Mouse (Mus musculus): ENCODE data around the gene Fam83g. TPM values are rescaled to one million over a fixed set of nuclear protein-coding genes. Genes with fewer than 3 reads are reported as not detected.

Gene Fam83g
- total and polyA plus RNA-seq, 2 experiments: 1.0 to 1.4 TPM

GRCm38 (mm10) chr11:61717990-61718389 is 34.1 kb downstream of the Fam83g start:
- H3K27me3 ChIP-seq (ENCODE audit: control insufficient read depth, insufficient read depth, low read length): no peaks in the 10 kb centered on the region
- no peak overlapping the region for H3K27ac ChIP-seq (replicated peaks; ENCODE audit: insufficient read depth, low read depth, low read length)
- H3K4me3 ChIP-seq (ENCODE audit: insufficient read depth, low read depth, low read length): no peak overlapping the region
- no peak overlapping the region for H3K9ac ChIP-seq (ENCODE audit: low read depth, low read length)
- H3K4me1 ChIP-seq (ENCODE audit: control insufficient read depth, insufficient read depth, low read length): no peaks in the 10 kb centered on the region
- TF ChIP-seq CTCF (IDR thresholded peaks at IDR 0.05; ENCODE audit: low read depth, low read length) (no peak), POLR2A (IDR thresholded peaks at IDR 0.05; ENCODE audit: extremely low read depth, insufficient read depth, low read length) (no peak)
- no peaks in the 10 kb centered on the region for H3K36me3 ChIP-seq (ENCODE audit: control insufficient read depth, insufficient read depth, low read length)
- no peak for DNase-seq (ENCODE audit: extremely low read depth, low read depth, low spot score)
- 84% methylated on average over 5 of the region's 5 CpGs for WGBS
- no peaks in the 10 kb centered on the region for H3K79me2 ChIP-seq (ENCODE audit: control insufficient read depth, insufficient read depth, low read length)

- no peaks in the 10 kb centered on the region for H3K79me2 ChIP-seq (ENCODE audit: control insufficient read depth, insufficient read depth, low read length)
- 80% methylated on average over 3 of the region's 3 CpGs for WGBS
- TF ChIP-seq POLR2A (IDR thresholded peaks at IDR 0.05; ENCODE audit: extremely low read depth, insufficient read depth, low read length) (no peak), CTCF (IDR thresholded peaks at IDR 0.05; ENCODE audit: low read depth, low read length) (no peak)
- H3K27ac ChIP-seq (replicated peaks; ENCODE audit: insufficient read depth, low read depth, low read length): no peak overlapping the region
- no peak overlapping the region for H3K9ac ChIP-seq (ENCODE audit: low read depth, low read length)
- H3K4me3 ChIP-seq (ENCODE audit: insufficient read depth, low read depth, low read length): no peak overlapping the region
- no peaks in the 10 kb centered on the region for H3K4me1 ChIP-seq (ENCODE audit: control insufficient read depth, insufficient read depth, low read length)
- no peaks in the 10 kb centered on the region for H3K36me3 ChIP-seq (ENCODE audit: control insufficient read depth, insufficient read depth, low read length)
- no peaks in the 10 kb centered on the region for H3K27me3 ChIP-seq (ENCODE audit: control insufficient read depth, insufficient read depth, low read length)
- DNase-seq (ENCODE audit: extremely low read depth, low read depth, low spot score): no peak
These were observed 35.5 kb downstream of the Fam83g start for GRCm38 (mm10) chr11:61719387-61719786.

GRCm38 (mm10) chr11:61719826-61720225 is 35.9 kb downstream of the Fam83g start:
- no peak overlapping the region for H3K4me3 ChIP-seq (ENCODE audit: insufficient read depth, low read depth, low read length)
- no peak for TF ChIP-seq CTCF (IDR thresholded peaks at IDR 0.05; ENCODE audit: low read depth, low read length)
- WGBS: 91% methylated on average over 8 of the region's 8 CpGs

GRCm38 (mm10) chr11:61720636-61721035 is 36.7 kb downstream of the Fam83g start, which contains the start of gene Slc5a10:
Gene Slc5a10 (minus strand): TSS chr11:61720826.
- no peaks in the 10 kb centered on the region for H3K4me1 ChIP-seq (ENCODE audit: control insufficient read depth, insufficient read depth, low read length)
- TF ChIP-seq POLR2A (IDR thresholded peaks at IDR 0.05; ENCODE audit: extremely low read depth, insufficient read depth, low read length): no peak
- no peak for TF ChIP-seq CTCF (IDR thresholded peaks at IDR 0.05; ENCODE audit: low read depth, low read length)
- H3K27ac ChIP-seq (replicated peaks; ENCODE audit: insufficient read depth, low read depth, low read length): no peak within 1 kb of the TSS
- H3K36me3 ChIP-seq (ENCODE audit: control insufficient read depth, insufficient read depth, low read length): no peaks in the 10 kb centered on the region
- H3K27me3 ChIP-seq (ENCODE audit: control insufficient read depth, insufficient read depth, low read length): no peaks in the 10 kb centered on the region
- no peak within 1 kb of the TSS for H3K4me3 ChIP-seq (ENCODE audit: insufficient read depth, low read depth, low read length)
- no peak for DNase-seq (ENCODE audit: extremely low read depth, low read depth, low spot score)
- WGBS: 73% methylated on average over 3 of the region's 3 CpGs
- no peaks in the 10 kb centered on the region for H3K79me2 ChIP-seq (ENCODE audit: control insufficient read depth, insufficient read depth, low read length)
- H3K9ac ChIP-seq (ENCODE audit: low read depth, low read length): no peak within 1 kb of the TSS

More at GRCm38 (mm10) chr11:61719826-61720225, 35.9 kb downstream of the Fam83g start:
- DNase-seq (ENCODE audit: extremely low read depth, low read depth, low spot score): no peak
- no peak overlapping the region for H3K27ac ChIP-seq (replicated peaks; ENCODE audit: insufficient read depth, low read depth, low read length)
- H3K4me1 ChIP-seq (ENCODE audit: control insufficient read depth, insufficient read depth, low read length): no peaks in the 10 kb centered on the region
- H3K36me3 ChIP-seq (ENCODE audit: control insufficient read depth, insufficient read depth, low read length): no peaks in the 10 kb centered on the region
- no peak overlapping the region for H3K9ac ChIP-seq (ENCODE audit: low read depth, low read length)
- no peaks in the 10 kb centered on the region for H3K79me2 ChIP-seq (ENCODE audit: control insufficient read depth, insufficient read depth, low read length)
- H3K27me3 ChIP-seq (ENCODE audit: control insufficient read depth, insufficient read depth, low read length): no peaks in the 10 kb centered on the region

GRCm38 (mm10) chr11:61722077-61722476 is 38.2 kb downstream of the Fam83g start:
- no peak overlapping the region for H3K27ac ChIP-seq (replicated peaks; ENCODE audit: insufficient read depth, low read depth, low read length)
- DNase-seq (ENCODE audit: extremely low read depth, low read depth, low spot score): no peak
- no peak overlapping the region for H3K4me3 ChIP-seq (ENCODE audit: insufficient read depth, low read depth, low read length)
- H3K9ac ChIP-seq (ENCODE audit: low read depth, low read length): no peak overlapping the region
- H3K79me2 ChIP-seq (ENCODE audit: control insufficient read depth, insufficient read depth, low read length): no peaks in the 10 kb centered on the region
- H3K27me3 ChIP-seq (ENCODE audit: control insufficient read depth, insufficient read depth, low read length): no peaks in the 10 kb centered on the region
- TF ChIP-seq CTCF (IDR thresholded peaks at IDR 0.05; ENCODE audit: low read depth, low read length): no peak
- TF ChIP-seq POLR2A (IDR thresholded peaks at IDR 0.05; ENCODE audit: extremely low read depth, insufficient read depth, low read length): no peak
- H3K4me1 ChIP-seq (ENCODE audit: control insufficient read depth, insufficient read depth, low read length): no peaks in the 10 kb centered on the region
- no peaks in the 10 kb centered on the region for H3K36me3 ChIP-seq (ENCODE audit: control insufficient read depth, insufficient read depth, low read length)
- 76% methylated on average over 5 of the region's 5 CpGs for WGBS

- H3K27ac ChIP-seq (replicated peaks; ENCODE audit: insufficient read depth, low read depth, low read length): peak overlapping the region; percentile 58
- WGBS: 63% methylated on average over 2 of the region's 2 CpGs
- peak; percentile 31 for DNase-seq (ENCODE audit: extremely low read depth, low read depth, low spot score)
- H3K27me3 ChIP-seq (ENCODE audit: control insufficient read depth, insufficient read depth, low read length): no peaks in the 10 kb centered on the region
- no peak overlapping the region for H3K4me3 ChIP-seq (ENCODE audit: insufficient read depth, low read depth, low read length)
- H3K79me2 ChIP-seq (ENCODE audit: control insufficient read depth, insufficient read depth, low read length): no peaks in the 10 kb centered on the region
- no peak overlapping the region for H3K9ac ChIP-seq (ENCODE audit: low read depth, low read length)
- H3K36me3 ChIP-seq (ENCODE audit: control insufficient read depth, insufficient read depth, low read length): peaks cover 23% of the 10 kb centered on the region
- 0 out of 2 replicates have a peak, but pooled peaks cover 2% of the 10 kb centered on the region for H3K4me1 ChIP-seq (ENCODE audit: control insufficient read depth, insufficient read depth, low read length)
- TF ChIP-seq POLR2A (IDR thresholded peaks at IDR 0.05; ENCODE audit: extremely low read depth, insufficient read depth, low read length) (no peak), CTCF (IDR thresholded peaks at IDR 0.05; ENCODE audit: low read depth, low read length) (no peak)
These were observed 44.1 kb downstream of the Fam83g start for GRCm38 (mm10) chr11:61728037-61728436.
